In genomic region chr4:141005983-141006382, GRCm38 (mm10) we compare ENCODE assay signal across 10 mouse cellular contexts. TPM values are rescaled to one million over a fixed set of nuclear protein-coding genes. Genes with fewer than 3 reads are reported as not detected.
DNase-seq lines count a peak whose midpoint lies in the region; ATAC-seq and TF ChIP-seq lines count a peak whose summit lies in the region.
"Had no signal": no experiment of that assay in that cellular context is flagged by ENCODE, and none has a peak within 500 bp of the region (broad histone marks: within the 10 kb centered on the region; RNA-seq: fewer than 3 reads in every experiment).

No protein-coding gene starts in this region.

- no peak overlapping the region for H3K4me2 ChIP-seq in stomach, postnatal 0 days (replicated peaks; ENCODE audit: low read depth)
- H3K4me2 ChIP-seq: embryonic facial prominence, embryonic 15.5 days; heart, embryonic 12.5 days had no signal

- H3K4me1 ChIP-seq in stomach, postnatal 0 days (replicated peaks; ENCODE audit: control insufficient read depth, insufficient read depth): no peaks in the 10 kb centered on the region

- peak; percentile 35 for DNase-seq in kidney, adult 9 months
- DNase-seq in kidney, adult 11 months: no peak
- peak; percentile 72 for DNase-seq in right cerebral cortex, postnatal 4 days
- no peak for DNase-seq in right cerebral cortex, postnatal 25 days
- DNase-seq in adrenal gland, postnatal 4 days (ENCODE audit: low spot score in 2 of 2): peak; percentile 51 to 64
- DNase-seq in stomach, postnatal 0 days (ENCODE audit: low spot score): no peak
- no peak for DNase-seq in frontal cortex, postnatal 14 days (ENCODE audit: low spot score in 2 of 2)

- no peak overlapping the region for H3K9ac ChIP-seq in stomach, postnatal 0 days (ENCODE audit: low read length)
- H3K9ac ChIP-seq: embryonic facial prominence, embryonic 15.5 days; heart, embryonic 12.5 days had no signal

- TF ChIP-seq EP300 in stomach, postnatal 0 days (optimal IDR thresholded peaks at IDR 0.05): no peak

- H3K9me3 ChIP-seq in stomach, postnatal 0 days (ENCODE audit: control insufficient read depth, low read length): no peaks in the 10 kb centered on the region
- H3K9me3 ChIP-seq: embryonic facial prominence, embryonic 15.5 days had no signal

- WGBS in stomach, postnatal 0 days: 75% methylated on average over 13 of the region's 13 CpGs

- no peak overlapping the region for H3K27ac ChIP-seq in stomach, postnatal 0 days (replicated peaks)
- H3K27ac ChIP-seq: embryonic facial prominence, embryonic 15.5 days had no signal

- peaks cover 20% of the 10 kb centered on the region for H3K36me3 ChIP-seq in stomach, postnatal 0 days (ENCODE audit: control insufficient read depth, insufficient read depth, low read length)

- no peak overlapping the region for H3K4me3 ChIP-seq in stomach, postnatal 0 days (ENCODE audit: low read depth, low read length)
- H3K4me3 ChIP-seq: embryonic facial prominence, embryonic 15.5 days; heart, embryonic 12.5 days; megakaryocyte, embryonic 14.5 days had no signal

- TF ChIP-seq CTCF in stomach, postnatal 0 days (IDR thresholded peaks at IDR 0.05; ENCODE audit: low read depth): peak; percentile 51

- ATAC-seq in stomach, postnatal 0 days (ENCODE audit: low FRiP score, low TSS enrichment): no peak

- no peaks in the 10 kb centered on the region for H3K27me3 ChIP-seq in stomach, postnatal 0 days (ENCODE audit: control insufficient read depth, insufficient read depth, low read length)
- H3K27me3 ChIP-seq: embryonic facial prominence, embryonic 15.5 days; heart, embryonic 12.5 days had no signal

RNA-seq across cellular contexts. Expression of gene Mfap2, which starts 4.2 kb away (rescaled TPM):
- 100 to 1,000 TPM in 1 of 2 experiments, 10 to 100 TPM in 1; 98.0 to 106 TPM for total RNA-seq in adrenal gland, postnatal 4 days (2021)
- 244 and 247 TPM in 2 replicates for polyA plus RNA-seq in stomach, postnatal 0 days (2015; fragmentation: Nextera tagmentation; extraction: Ambion mirVana)

RNA-seq across cellular contexts. Expression of gene Atp13a2, which starts 19.3 kb away (rescaled TPM):
- 10 to 100 TPM; 58.8 to 63.5 TPM for total RNA-seq in adrenal gland, postnatal 4 days (2021)
- polyA plus RNA-seq in stomach, postnatal 0 days (2015; fragmentation: Nextera tagmentation; extraction: Ambion mirVana): 14.4 and 15.9 TPM in 2 replicates

RNA-seq across cellular contexts. Expression of gene Sdhb, which starts 45.0 kb away (rescaled TPM):
- 100 to 1,000 TPM; 271 to 305 TPM for total RNA-seq in adrenal gland, postnatal 4 days (2021)
- polyA plus RNA-seq in stomach, postnatal 0 days (2015; fragmentation: Nextera tagmentation; extraction: Ambion mirVana): 374 and 382 TPM in 2 replicates

RNA-seq across cellular contexts. Expression of gene Crocc, which starts 54.4 kb away (rescaled TPM):
- total RNA-seq in adrenal gland, postnatal 4 days (2021): 10 to 100 TPM; 16.3 to 24.0 TPM
- 1.4 and 1.6 TPM in 2 replicates for polyA plus RNA-seq in stomach, postnatal 0 days (2015; fragmentation: Nextera tagmentation; extraction: Ambion mirVana)

Comparison
In these comparisons a context has a peak if more than half of its experiments do, and no peak if none do; other contexts are left out.
1. DNase-seq: peak in kidney, adult 9 months (single experiment), right cerebral cortex, postnatal 4 days (single experiment) and adrenal gland, postnatal 4 days (2 of 2); none in kidney, adult 11 months (single experiment), right cerebral cortex, postnatal 25 days (single experiment), stomach, postnatal 0 days (single experiment) and frontal cortex, postnatal 14 days (0 of 2).